ENCODE assay signal across 8 mouse cellular contexts in the genomic region with DNA sequence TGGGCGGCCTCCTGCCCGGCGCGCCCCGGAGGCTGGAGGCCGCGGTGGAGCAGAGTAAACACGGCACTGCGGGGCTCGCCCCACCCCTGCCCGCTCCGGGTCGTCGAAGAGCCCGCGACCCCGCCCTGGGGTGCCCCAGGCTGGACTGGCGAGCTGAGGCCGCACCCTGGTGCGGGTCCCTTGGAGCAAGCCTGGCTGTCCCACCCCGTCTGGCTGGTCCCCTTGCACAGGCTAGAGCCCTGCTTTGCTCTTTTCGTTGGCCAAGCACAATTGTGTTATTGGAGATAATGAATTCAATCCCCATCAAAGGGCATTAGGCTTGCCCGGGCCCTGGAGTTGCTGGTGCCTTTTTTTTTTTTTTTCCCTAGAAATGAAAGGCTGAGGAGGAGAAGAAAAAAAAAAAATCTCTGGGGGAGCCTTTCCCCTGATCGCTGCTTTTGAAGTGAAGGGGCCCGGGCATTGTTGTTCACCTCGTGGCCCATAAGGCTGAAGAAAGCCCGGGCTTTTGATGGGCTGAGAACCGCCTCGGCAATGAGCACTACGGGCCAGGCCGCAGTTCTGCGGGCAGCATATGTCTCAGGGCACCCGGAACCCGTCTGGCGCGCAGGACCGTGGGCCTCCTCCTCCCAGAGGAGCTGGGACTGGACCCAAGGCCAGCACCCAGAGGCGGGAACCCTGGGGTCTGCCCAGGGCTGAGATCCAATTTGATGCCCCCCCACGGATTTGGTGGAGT. TPM values are rescaled to one million over a fixed set of nuclear protein-coding genes. Genes with fewer than 3 reads are reported as not detected.
DNase-seq lines count a peak whose midpoint lies in the region; ATAC-seq lines count a peak whose summit lies in the region.
"Had no signal": no experiment of that assay in that cellular context is flagged by ENCODE, and none has a peak within 500 bp of the region (broad histone marks: within the 10 kb centered on the region; RNA-seq: fewer than 3 reads in every experiment).

No protein-coding gene starts in this region.

- WGBS in embryonic facial prominence, embryonic 15.5 days, result under 1% methylated on average over 29 of the region's 39 CpGs
- under 1% methylated on average over 31 of the region's 39 CpGs for WGBS in limb, embryonic 13.5 days
- under 1% methylated on average over 32 of the region's 39 CpGs for WGBS in midbrain, embryonic 14.5 days

- ATAC-seq in embryonic facial prominence, embryonic 15.5 days (ENCODE audit: insufficient number of reproducible peaks, low FRiP score, low TSS enrichment, low read depth), result peak; percentile 60; the same call in 1 of the 2 replicates
- 0 out of 2 replicates have a peak, but pooled peaks have one; percentile 2 for ATAC-seq in limb, embryonic 13.5 days (ENCODE audit: low FRiP score, low read depth)
- ATAC-seq in midbrain, embryonic 14.5 days (ENCODE audit: low FRiP score, low TSS enrichment), result peak; percentile 62
- ATAC-seq in erythroblast, adult 5-6 weeks (replicated peaks; ENCODE audit: low FRiP score, poor library complexity, severe bottlenecking), result no peak

- no peak overlapping the region; the same call in 1 of the 2 replicates for H3K4me2 ChIP-seq in embryonic facial prominence, embryonic 15.5 days (replicated peaks)
- peak overlapping the region; percentile 42 for H3K4me2 ChIP-seq in limb, embryonic 13.5 days (replicated peaks)
- H3K4me2 ChIP-seq in midbrain, embryonic 14.5 days (ENCODE audit: low read length), result peak overlapping the region; percentile 26; the same call in 1 of the 2 replicates

- peaks cover 13% of the 10 kb centered on the region for H3K4me1 ChIP-seq in embryonic facial prominence, embryonic 15.5 days
- H3K4me1 ChIP-seq in limb, embryonic 13.5 days, result peaks cover 20% of the 10 kb centered on the region
- H3K4me1 ChIP-seq in midbrain, embryonic 14.5 days (ENCODE audit: control insufficient read depth, insufficient read depth, low read length), result peaks cover 9% of the 10 kb centered on the region; the same call in 1 of the 2 replicates

- H3K27me3 ChIP-seq in embryonic facial prominence, embryonic 15.5 days, result peaks cover 83% of the 10 kb centered on the region
- peaks cover 84% of the 10 kb centered on the region for H3K27me3 ChIP-seq in limb, embryonic 13.5 days
- peaks cover 86% of the 10 kb centered on the region for H3K27me3 ChIP-seq in midbrain, embryonic 14.5 days (ENCODE audit: control insufficient read depth, insufficient read depth, low read length)

- H3K36me3 ChIP-seq in embryonic facial prominence, embryonic 15.5 days, result no peaks in the 10 kb centered on the region
- no peaks in the 10 kb centered on the region for H3K36me3 ChIP-seq in limb, embryonic 13.5 days
- H3K36me3 ChIP-seq in midbrain, embryonic 14.5 days (ENCODE audit: control insufficient read depth, insufficient read depth, low read length), result no peaks in the 10 kb centered on the region

- no peak overlapping the region for H3K4me3 ChIP-seq in embryonic facial prominence, embryonic 15.5 days (replicated peaks)
- peak overlapping the region; percentile 19 for H3K4me3 ChIP-seq in limb, embryonic 13.5 days
- 0 out of 2 replicates have a peak overlapping the region, but pooled peaks have one; percentile 10 for H3K4me3 ChIP-seq in midbrain, embryonic 14.5 days (replicated peaks; ENCODE audit: low read depth, low read length)

- H3K27ac ChIP-seq in embryonic facial prominence, embryonic 15.5 days (replicated peaks), result no peak overlapping the region
- no peak overlapping the region for H3K27ac ChIP-seq in limb, embryonic 13.5 days
- H3K27ac ChIP-seq in midbrain, embryonic 14.5 days (replicated peaks; ENCODE audit: low read depth, low read length), result peak overlapping the region; percentile 55; the same call in 1 of the 2 replicates

- peak; percentile 70 for DNase-seq in embryo, embryonic 10 days (ENCODE audit: low spot score)
- peak; percentile 64 for DNase-seq in midbrain, embryonic 14.5 days
- no peak for DNase-seq in left cerebral cortex, postnatal 25 days (ENCODE audit: low spot score in 2 of 2)
- no peak for DNase-seq in spleen, postnatal 14 days (ENCODE audit: low spot score in 2 of 2)

- H3K9me3 ChIP-seq in embryonic facial prominence, embryonic 15.5 days (replicated peaks), result no peaks in the 10 kb centered on the region
- no peaks in the 10 kb centered on the region for H3K9me3 ChIP-seq in limb, embryonic 13.5 days
- H3K9me3 ChIP-seq in midbrain, embryonic 14.5 days (ENCODE audit: control insufficient read depth, low read length), result no peaks in the 10 kb centered on the region

- intact Hi-C loops in left cerebral cortex, postnatal 25 days (cut with DNase I), result loop anchor here (5.0 to 10.0 kb wide), 2 partner anchors 1003 to 1080 kb away; no protein-coding TSS in a partner anchor

- no peak overlapping the region for H3K9ac ChIP-seq in embryonic facial prominence, embryonic 15.5 days
- no peak overlapping the region for H3K9ac ChIP-seq in limb, embryonic 13.5 days
- no peak overlapping the region for H3K9ac ChIP-seq in midbrain, embryonic 14.5 days (replicated peaks; ENCODE audit: low read length)

RNA-seq across cellular contexts. Expression of gene Foxa1, which starts 11.7 kb away (rescaled TPM):
- polyA plus RNA-seq in embryonic facial prominence, embryonic 15.5 days (2015; fragmentation: Nextera tagmentation; extraction: Ambion mirVana), result 2.1 and 3.9 TPM in 2 replicates
- polyA plus RNA-seq in limb, embryonic 13.5 days (2015; fragmentation: Nextera tagmentation; extraction: Ambion mirVana), result 0.09 TPM in 1 of 2 replicates, not detected in the other
- 2.4 and 3.1 TPM in 2 replicates for polyA plus RNA-seq in midbrain, embryonic 14.5 days (2014; fragmentation: Nextera tagmentation; extraction: Ambion mirVana)
- not detected in 2 replicates for total RNA-seq in erythroblast, adult 5-6 weeks (2015; ENCODE audit: low replicate concordance)
- not detected in 2 replicates for total RNA-seq in erythroblast, adult 5-6 weeks (2017; ENCODE audit: low replicate concordance)
- under 1 TPM in 1 of 2 experiments, not detected in 1; 0.18 TPM for total RNA-seq in left cerebral cortex, postnatal 25 days (2021)
- total RNA-seq: gastrocnemius, adult 8-10 months had no signal

RNA-seq across cellular contexts. Expression of gene Ttc6, which starts 28.9 kb away (rescaled TPM):
- polyA plus RNA-seq in embryonic facial prominence, embryonic 15.5 days (2015; fragmentation: Nextera tagmentation; extraction: Ambion mirVana), result 1.2 and 1.4 TPM in 2 replicates
- 0.20 TPM in 2 replicates for polyA plus RNA-seq in limb, embryonic 13.5 days (2015; fragmentation: Nextera tagmentation; extraction: Ambion mirVana)
- polyA plus RNA-seq in midbrain, embryonic 14.5 days (2014; fragmentation: Nextera tagmentation; extraction: Ambion mirVana), result 1.4 and 1.6 TPM in 2 replicates
- not detected in 2 replicates for total RNA-seq in erythroblast, adult 5-6 weeks (2015; ENCODE audit: low replicate concordance)
- total RNA-seq in erythroblast, adult 5-6 weeks (2017; ENCODE audit: low replicate concordance), result not detected in 2 replicates
- under 1 TPM; 0.09 to 0.46 TPM for total RNA-seq in left cerebral cortex, postnatal 25 days (2021)
- total RNA-seq: gastrocnemius, adult 8-10 months had no signal

Comparison
In these comparisons a context has a peak if more than half of its experiments do, and no peak if none do; other contexts are left out.
1. DNase-seq: peak in embryo, embryonic 10 days (single experiment) and midbrain, embryonic 14.5 days (single experiment); none in left cerebral cortex, postnatal 25 days (0 of 2) and spleen, postnatal 14 days (0 of 2).